Mouse (Mus musculus) neural tube, embryonic 10.5 days (tissue): ENCODE measurements around the gene Col4a3.

Experiments used
- DNase-seq: peaks from one replicate; pipeline ENCODE4 v3.0.0-alpha.2; 2017; ENCODE audit warnings: low spot score; ENCODE audit errors: extremely low spot score

The Col4a3 gene

GRCm38 (mm10) chr1:82662269-82662668 is 75.5 kb downstream of the Col4a3 start:
- no peak for DNase-seq

- no peak for DNase-seq
Measured at GRCm38 (mm10) chr1:82663522-82663921, 76.8 kb downstream of the Col4a3 start.

- DNase-seq: no peak
Measured at GRCm38 (mm10) chr1:82686328-82686727, 99.6 kb downstream of the Col4a3 start.

- DNase-seq: no peak
Measured at GRCm38 (mm10) chr1:82686866-82687265, 100.1 kb downstream of the Col4a3 start.

GRCm38 (mm10) chr1:82687931-82688330 is 101.2 kb downstream of the Col4a3 start:
- no peak for DNase-seq

GRCm38 (mm10) chr1:82695915-82696314 is 109.2 kb downstream of the Col4a3 start:
- no peak for DNase-seq

- no peak for DNase-seq
Measured at GRCm38 (mm10) chr1:82717816-82718512, 131.2 kb downstream of the Col4a3 start.

- peak; percentile 95 for DNase-seq
Measured at GRCm38 (mm10) chr1:82724339-82725025, 137.8 kb downstream of the Col4a3 start, which contains the start of gene Mff. Gene Mff, plus strand, starts transcription at chr1:82724890.

GRCm38 (mm10) chr1:82725026-82725874 is 138.5 kb downstream of the Col4a3 start:
- DNase-seq: no peak

- DNase-seq: no peak
Measured at GRCm38 (mm10) chr1:82725875-82726185, 139.1 kb downstream of the Col4a3 start.

GRCm38 (mm10) chr1:82726482-82726881 is 139.8 kb downstream of the Col4a3 start:
- DNase-seq: no peak

- no peak for DNase-seq
Measured at GRCm38 (mm10) chr1:82733357-82733756, 146.6 kb downstream of the Col4a3 start.

GRCm38 (mm10) chr1:82738066-82738465 is 151.3 kb downstream of the Col4a3 start:
- no peak for DNase-seq

- DNase-seq: no peak
Measured at GRCm38 (mm10) chr1:82741539-82741938, 154.8 kb downstream of the Col4a3 start.

- DNase-seq: no peak
Measured at GRCm38 (mm10) chr1:82743962-82744361, 157.2 kb downstream of the Col4a3 start.

GRCm38 (mm10) chr1:82746408-82746807 is 159.7 kb downstream of the Col4a3 start:
- no peak for DNase-seq

- DNase-seq: no peak
Measured at GRCm38 (mm10) chr1:82747714-82748452, 161.2 kb downstream of the Col4a3 start.

- no peak for DNase-seq
Measured at GRCm38 (mm10) chr1:82759520-82759919, 172.8 kb downstream of the Col4a3 start.

- DNase-seq: no peak
Measured at GRCm38 (mm10) chr1:82761454-82762169, 174.9 kb downstream of the Col4a3 start.

- DNase-seq: no peak
Measured at GRCm38 (mm10) chr1:82762274-82762673, 175.6 kb downstream of the Col4a3 start.

- no peak for DNase-seq
Measured at GRCm38 (mm10) chr1:82766227-82766626, 179.5 kb downstream of the Col4a3 start.
